Mouse (Mus musculus): ENCODE measurements around the gene Pde11a. TPM values are rescaled to one million over a fixed set of nuclear protein-coding genes. Genes with fewer than 3 reads are reported as not detected.

Pde11a gene
- polyA plus RNA-seq, 1 experiment = 0.03 TPM

GRCm38 (mm10) chr2:76162822-76163221 is 175.8 kb downstream of the Pde11a start:
- DNase-seq (ENCODE audit: low spot score) = no peak

- DNase-seq (ENCODE audit: low spot score) = no peak
These were observed 179.6 kb downstream of the Pde11a start for GRCm38 (mm10) chr2:76158973-76159372.

GRCm38 (mm10) chr2:76141136-76141535 is 197.4 kb downstream of the Pde11a start:
- DNase-seq (ENCODE audit: low spot score) = no peak

GRCm38 (mm10) chr2:76132983-76133382 is 205.6 kb downstream of the Pde11a start:
- DNase-seq (ENCODE audit: low spot score) = no peak

- no peak for DNase-seq (ENCODE audit: low spot score)
These were observed 208.5 kb downstream of the Pde11a start for GRCm38 (mm10) chr2:76129933-76130627.

GRCm38 (mm10) chr2:76129058-76129437 is 209.5 kb downstream of the Pde11a start:
- no peak for DNase-seq (ENCODE audit: low spot score)

GRCm38 (mm10) chr2:76128105-76129057 is 210.2 kb downstream of the Pde11a start:
- DNase-seq (ENCODE audit: low spot score) = no peak

- no peak for DNase-seq (ENCODE audit: low spot score)
These were observed 211.9 kb downstream of the Pde11a start for GRCm38 (mm10) chr2:76126651-76127050.

GRCm38 (mm10) chr2:76124821-76125220 is 213.8 kb downstream of the Pde11a start:
- no peak for DNase-seq (ENCODE audit: low spot score)

GRCm38 (mm10) chr2:76122167-76122566 is 216.4 kb downstream of the Pde11a start:
- DNase-seq (ENCODE audit: low spot score) = no peak

- no peak for DNase-seq (ENCODE audit: low spot score)
These were observed 218.7 kb downstream of the Pde11a start for GRCm38 (mm10) chr2:76119848-76120247.

- DNase-seq (ENCODE audit: low spot score) = no peak
These were observed 220.1 kb downstream of the Pde11a start for GRCm38 (mm10) chr2:76118491-76118890.

- DNase-seq (ENCODE audit: low spot score) = no peak
These were observed 221.4 kb downstream of the Pde11a start for GRCm38 (mm10) chr2:76117219-76117618.

GRCm38 (mm10) chr2:76115696-76116095 is 222.9 kb downstream of the Pde11a start:
- DNase-seq (ENCODE audit: low spot score) = no peak

GRCm38 (mm10) chr2:76114734-76115133 is 223.8 kb downstream of the Pde11a start:
- no peak for DNase-seq (ENCODE audit: low spot score)

GRCm38 (mm10) chr2:76109653-76110052 is 228.9 kb downstream of the Pde11a start:
- DNase-seq (ENCODE audit: low spot score) = no peak

GRCm38 (mm10) chr2:76101889-76102602 is 236.5 kb downstream of the Pde11a start:
- DNase-seq (ENCODE audit: low spot score) = no peak

- DNase-seq (ENCODE audit: low spot score) = no peak
These were observed 238.0 kb downstream of the Pde11a start for GRCm38 (mm10) chr2:76100597-76100996.

- DNase-seq (ENCODE audit: low spot score) = no peak
These were observed 238.7 kb downstream of the Pde11a start for GRCm38 (mm10) chr2:76099726-76100347.

- DNase-seq (ENCODE audit: low spot score) = no peak
These were observed 240.2 kb downstream of the Pde11a start for GRCm38 (mm10) chr2:76098381-76098780.

- DNase-seq (ENCODE audit: low spot score) = no peak
These were observed 240.7 kb downstream of the Pde11a start for GRCm38 (mm10) chr2:76097847-76098246.

- no peak for DNase-seq (ENCODE audit: low spot score)
These were observed 241.3 kb downstream of the Pde11a start for GRCm38 (mm10) chr2:76097284-76097683.
